Mouse (Mus musculus): ENCODE data around the gene Scn10a. TPM values are rescaled to one million over a fixed set of nuclear protein-coding genes. Genes with fewer than 3 reads are reported as not detected.

The Scn10a gene
- polyA plus RNA-seq, 1 experiment from 2014 or later, result not detected

GRCm38 (mm10) chr9:119664109-119664508, 55.0 kb downstream of the Scn10a start:
- Histone ChIP-seq H3K4me1 (ENCODE audit: control insufficient read depth, insufficient read depth, low read length) (no peaks in the 10 kb centered on the region), H3K4me3 (ENCODE audit: low read depth, low read length) (no peak overlapping the region), H3K27me3 (ENCODE audit: control insufficient read depth, insufficient read depth, low read depth, low read length) (no peaks in the 10 kb centered on the region), H3K4me2 (ENCODE audit: low read length) (no peak overlapping the region), H3K9me3 (replicated peaks; ENCODE audit: control insufficient read depth, low read length, poor library complexity, severe bottlenecking) (no peaks in the 10 kb centered on the region), H3K9ac (ENCODE audit: low read depth, low read length) (no peak overlapping the region), H3K36me3 (ENCODE audit: control insufficient read depth, insufficient read depth, low read length) (no peaks in the 10 kb centered on the region), H3K27ac (ENCODE audit: low read length) (no peak overlapping the region)
- 80% methylated on average over 1 of the region's 1 CpGs for WGBS
- ATAC-seq, result no peak

GRCm38 (mm10) chr9:119656111-119656510, 63.0 kb downstream of the Scn10a start:
- no peak overlapping the region for H3K4me2 ChIP-seq (ENCODE audit: low read length)
- H3K27me3 ChIP-seq (ENCODE audit: control insufficient read depth, insufficient read depth, low read depth, low read length), result no peaks in the 10 kb centered on the region
- 74% methylated on average over 6 of the region's 6 CpGs for WGBS
- ATAC-seq, result no peak
- no peaks in the 10 kb centered on the region for H3K4me1 ChIP-seq (ENCODE audit: control insufficient read depth, insufficient read depth, low read length)
- H3K9me3 ChIP-seq (replicated peaks; ENCODE audit: control insufficient read depth, low read length, poor library complexity, severe bottlenecking), result no peaks in the 10 kb centered on the region
- H3K4me3 ChIP-seq (ENCODE audit: low read depth, low read length), result no peak overlapping the region
- H3K9ac ChIP-seq (ENCODE audit: low read depth, low read length), result no peak overlapping the region
- no peaks in the 10 kb centered on the region for H3K36me3 ChIP-seq (ENCODE audit: control insufficient read depth, insufficient read depth, low read length)
- no peak overlapping the region for H3K27ac ChIP-seq (ENCODE audit: low read length)

GRCm38 (mm10) chr9:119653758-119654157, 65.4 kb downstream of the Scn10a start:
- Histone ChIP-seq H3K4me2 (ENCODE audit: low read length) (no peak overlapping the region), H3K9me3 (replicated peaks; ENCODE audit: control insufficient read depth, low read length, poor library complexity, severe bottlenecking) (no peaks in the 10 kb centered on the region), H3K27ac (ENCODE audit: low read length) (no peak overlapping the region), H3K36me3 (ENCODE audit: control insufficient read depth, insufficient read depth, low read length) (no peaks in the 10 kb centered on the region), H3K27me3 (ENCODE audit: control insufficient read depth, insufficient read depth, low read depth, low read length) (no peaks in the 10 kb centered on the region), H3K4me3 (ENCODE audit: low read depth, low read length) (no peak overlapping the region), H3K4me1 (ENCODE audit: control insufficient read depth, insufficient read depth, low read length) (no peaks in the 10 kb centered on the region), H3K9ac (ENCODE audit: low read depth, low read length) (no peak overlapping the region)
- WGBS, result 72% methylated on average over 5 of the region's 5 CpGs
- no peak for ATAC-seq

GRCm38 (mm10) chr9:119646942-119647547, 72.1 kb downstream of the Scn10a start:
- Histone ChIP-seq H3K27ac (ENCODE audit: low read length) (no peak overlapping the region), H3K4me1 (ENCODE audit: control insufficient read depth, insufficient read depth, low read length) (no peaks in the 10 kb centered on the region), H3K4me3 (ENCODE audit: low read depth, low read length) (no peak overlapping the region), H3K4me2 (ENCODE audit: low read length) (no peak overlapping the region), H3K36me3 (ENCODE audit: control insufficient read depth, insufficient read depth, low read length) (no peaks in the 10 kb centered on the region), H3K9ac (ENCODE audit: low read depth, low read length) (no peak overlapping the region), H3K27me3 (ENCODE audit: control insufficient read depth, insufficient read depth, low read depth, low read length) (no peaks in the 10 kb centered on the region), H3K9me3 (replicated peaks; ENCODE audit: control insufficient read depth, low read length, poor library complexity, severe bottlenecking) (no peaks in the 10 kb centered on the region)
- no peak for ATAC-seq
- WGBS, result 62% methylated on average over 8 of the region's 8 CpGs

GRCm38 (mm10) chr9:119641985-119642384, 77.1 kb downstream of the Scn10a start:
- WGBS, result 90% methylated on average over 6 of the region's 6 CpGs

GRCm38 (mm10) chr9:119634216-119634843, 84.8 kb downstream of the Scn10a start:
- Histone ChIP-seq H3K27me3 (ENCODE audit: control insufficient read depth, insufficient read depth, low read depth, low read length) (no peaks in the 10 kb centered on the region; the same call in 1 of the 2 replicates), H3K4me3 (ENCODE audit: low read depth, low read length) (no peak overlapping the region), H3K4me2 (ENCODE audit: low read length) (no peak overlapping the region), H3K4me1 (ENCODE audit: control insufficient read depth, insufficient read depth, low read length) (no peaks in the 10 kb centered on the region; the same call in 1 of the 2 replicates), H3K27ac (ENCODE audit: low read length) (no peak overlapping the region), H3K9me3 (replicated peaks; ENCODE audit: control insufficient read depth, low read length, poor library complexity, severe bottlenecking) (no peaks in the 10 kb centered on the region), H3K36me3 (ENCODE audit: control insufficient read depth, insufficient read depth, low read length) (no peaks in the 10 kb centered on the region), H3K9ac (ENCODE audit: low read depth, low read length) (no peak overlapping the region)
- WGBS, result 68% methylated on average over 11 of the region's 11 CpGs
- no peak for ATAC-seq

More at GRCm38 (mm10) chr9:119641985-119642384, 77.1 kb downstream of the Scn10a start:
- H3K27ac ChIP-seq (ENCODE audit: low read length), result no peak overlapping the region
- no peak overlapping the region for H3K4me2 ChIP-seq (ENCODE audit: low read length)
- no peaks in the 10 kb centered on the region for H3K36me3 ChIP-seq (ENCODE audit: control insufficient read depth, insufficient read depth, low read length)
- no peak for ATAC-seq
- no peaks in the 10 kb centered on the region for H3K4me1 ChIP-seq (ENCODE audit: control insufficient read depth, insufficient read depth, low read length)
- no peak overlapping the region for H3K9ac ChIP-seq (ENCODE audit: low read depth, low read length)
- no peaks in the 10 kb centered on the region for H3K27me3 ChIP-seq (ENCODE audit: control insufficient read depth, insufficient read depth, low read depth, low read length)
- H3K9me3 ChIP-seq (replicated peaks; ENCODE audit: control insufficient read depth, low read length, poor library complexity, severe bottlenecking), result no peaks in the 10 kb centered on the region
- H3K4me3 ChIP-seq (ENCODE audit: low read depth, low read length), result no peak overlapping the region

GRCm38 (mm10) chr9:119633475-119633874, 85.6 kb downstream of the Scn10a start:
- no peak for ATAC-seq
- WGBS, result 92% methylated on average over 5 of the region's 5 CpGs
- no peak overlapping the region for H3K4me3 ChIP-seq (ENCODE audit: low read depth, low read length)

GRCm38 (mm10) chr9:119632801-119633200, 86.3 kb downstream of the Scn10a start:
- 38% methylated on average over 12 of the region's 12 CpGs for WGBS
- H3K27me3 ChIP-seq (ENCODE audit: control insufficient read depth, insufficient read depth, low read depth, low read length), result no peaks in the 10 kb centered on the region; the same call in 1 of the 2 replicates

More at GRCm38 (mm10) chr9:119633475-119633874, 85.6 kb downstream of the Scn10a start:
- no peaks in the 10 kb centered on the region for H3K36me3 ChIP-seq (ENCODE audit: control insufficient read depth, insufficient read depth, low read length)
- no peaks in the 10 kb centered on the region; the same call in 1 of the 2 replicates for H3K27me3 ChIP-seq (ENCODE audit: control insufficient read depth, insufficient read depth, low read depth, low read length)
- H3K4me2 ChIP-seq (ENCODE audit: low read length), result no peak overlapping the region
- no peaks in the 10 kb centered on the region; the same call in 1 of the 2 replicates for H3K4me1 ChIP-seq (ENCODE audit: control insufficient read depth, insufficient read depth, low read length)
- H3K9ac ChIP-seq (ENCODE audit: low read depth, low read length), result no peak overlapping the region
- H3K9me3 ChIP-seq (replicated peaks; ENCODE audit: control insufficient read depth, low read length, poor library complexity, severe bottlenecking), result no peaks in the 10 kb centered on the region
- no peak overlapping the region for H3K27ac ChIP-seq (ENCODE audit: low read length)

GRCm38 (mm10) chr9:119631899-119632533, 87.1 kb downstream of the Scn10a start:
- Histone ChIP-seq H3K4me3 (ENCODE audit: low read depth, low read length) (no peak overlapping the region), H3K4me1 (ENCODE audit: control insufficient read depth, insufficient read depth, low read length) (no peaks in the 10 kb centered on the region; the same call in 1 of the 2 replicates), H3K27me3 (ENCODE audit: control insufficient read depth, insufficient read depth, low read depth, low read length) (no peaks in the 10 kb centered on the region; the same call in 1 of the 2 replicates), H3K9me3 (replicated peaks; ENCODE audit: control insufficient read depth, low read length, poor library complexity, severe bottlenecking) (no peaks in the 10 kb centered on the region), H3K9ac (ENCODE audit: low read depth, low read length) (no peak overlapping the region), H3K4me2 (ENCODE audit: low read length) (no peak overlapping the region), H3K27ac (ENCODE audit: low read length) (no peak overlapping the region), H3K36me3 (ENCODE audit: control insufficient read depth, insufficient read depth, low read length) (no peaks in the 10 kb centered on the region)
- whole genome bisulfite sequencing, result 55% methylated on average over 15 of the region's 15 CpGs
- no peak for ATAC-seq

More at GRCm38 (mm10) chr9:119632801-119633200, 86.3 kb downstream of the Scn10a start:
- Histone ChIP-seq H3K27ac (ENCODE audit: low read length) (no peak overlapping the region), H3K4me3 (ENCODE audit: low read depth, low read length) (no peak overlapping the region), H3K36me3 (ENCODE audit: control insufficient read depth, insufficient read depth, low read length) (no peaks in the 10 kb centered on the region), H3K4me1 (ENCODE audit: control insufficient read depth, insufficient read depth, low read length) (no peaks in the 10 kb centered on the region; the same call in 1 of the 2 replicates), H3K9ac (ENCODE audit: low read depth, low read length) (no peak overlapping the region), H3K9me3 (replicated peaks; ENCODE audit: control insufficient read depth, low read length, poor library complexity, severe bottlenecking) (no peaks in the 10 kb centered on the region), H3K4me2 (ENCODE audit: low read length) (no peak overlapping the region)
- ATAC-seq, result no peak

Data from midbrain, embryonic 16.5 days (tissue).